Mouse (Mus musculus) hindbrain, embryonic 10.5 days (tissue): Measurements from ENCODE around the gene Med14. TPM values are rescaled to one million over a fixed set of nuclear protein-coding genes. Genes with fewer than 3 reads are reported as not detected.

Experiments
- DNase-seq: peaks from one replicate; pipeline ENCODE4 v3.0.0-alpha.2; 2017; ENCODE audit warnings: low spot score
- H3K27ac ChIP-seq: fragments of 300-500 bp; sonication (generic); 2 replicates; pipeline ENCODE4 v1.5.1; 2016; ENCODE audit warnings: mild to moderate bottlenecking, moderate library complexity
- H3K27me3 ChIP-seq: fragments of 300-500 bp; sonication (generic); 2 replicates; pipeline ENCODE4 v1.6.1; 2016; ENCODE audit warnings: mild to moderate bottlenecking; ENCODE audit not compliant: poor library complexity, insufficient read depth, severe bottlenecking
- H3K36me3 ChIP-seq: fragments of 300-500 bp; sonication (generic); 2 replicates; pipeline ENCODE4 v1.6.1; 2016; ENCODE audit warnings: mild to moderate bottlenecking, moderate library complexity
- H3K4me1 ChIP-seq: fragments of 300-500 bp; sonication (generic); replicated peaks from 2 replicates; pipeline ENCODE4 v1.6.1; 2016; ENCODE audit warnings: mild to moderate bottlenecking
- H3K4me3 ChIP-seq: fragments of 300-500 bp; sonication (generic); 2 replicates; pipeline ENCODE4 v1.5.1; 2016; ENCODE audit warnings: mild to moderate bottlenecking, moderate library complexity
- H3K9me3 ChIP-seq: fragments of 300-500 bp; sonication (generic); 2 replicates; pipeline ENCODE4 v1.6.1; 2016; ENCODE audit warnings: mild to moderate bottlenecking, moderate library complexity
- WGBS: fragments of 180-500 bp; shearing (Covaris S2); methylation state at CpG from one replicate; pipeline ENCODE4 v1.1.7; 2016; 5-methylcytosine and 5-hydroxymethylcytosine counted together
- polyA plus RNA-seq: library from polyadenylated mRNA; unstranded; fragments of >200 nt; fragmentation: Nextera tagmentation; extraction: Ambion mirVana; gene quantifications from 2 replicates; pipeline ENCODE4 v1.2.1, GENCODE M21; 2016

Gene Med14
- polyA plus RNA-seq, 1 experiment from 2014 or later: 11.5 TPM

DNA sequence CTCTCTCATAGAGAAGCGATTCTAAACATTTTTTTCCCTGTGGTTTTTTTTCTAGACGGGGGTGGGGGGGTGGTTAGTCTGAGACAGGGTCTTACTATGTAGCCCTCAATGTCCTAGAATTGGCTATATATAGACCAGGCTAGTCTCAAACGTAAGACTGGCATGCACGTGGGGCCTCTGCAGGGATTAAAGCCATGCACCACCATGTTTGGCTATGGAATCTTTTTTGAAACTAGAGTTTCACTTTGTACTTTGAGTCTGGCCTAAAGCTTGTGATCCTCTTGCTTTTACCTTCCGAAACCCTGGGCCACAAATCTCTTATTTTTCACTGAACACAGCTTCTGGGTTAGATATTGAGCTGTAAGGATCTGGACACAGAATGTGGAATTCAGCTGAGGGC, 2.2 kb downstream of the Med14 start:
- peak overlapping the region; percentile 68 for H3K4me3 ChIP-seq
- no peak for DNase-seq
- H3K27me3 ChIP-seq: peaks cover 17% of the 10 kb centered on the region

DNA sequence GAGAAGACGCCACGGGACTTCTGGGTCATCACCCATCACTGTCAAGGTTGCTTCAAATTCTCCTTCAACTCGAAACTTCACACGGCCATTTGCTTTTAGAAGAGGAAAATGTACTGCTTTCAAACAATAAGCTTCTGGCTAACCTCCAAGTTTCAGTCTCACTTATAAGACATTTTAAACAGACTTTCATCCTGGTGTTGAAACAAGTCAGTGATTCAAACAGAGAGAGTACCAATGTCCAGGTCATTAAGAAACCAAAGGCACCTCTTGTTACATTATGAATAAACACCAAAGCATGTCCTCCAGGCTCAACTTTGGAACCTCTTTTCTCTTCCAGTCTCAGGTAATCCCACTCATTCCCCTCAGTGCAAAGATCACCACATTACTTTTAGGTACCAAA, 14.0 kb downstream of the Med14 start:
- Histone ChIP-seq H3K4me1 (no peaks in the 10 kb centered on the region), H3K27ac (no peak overlapping the region), H3K9me3 (no peaks in the 10 kb centered on the region), H3K36me3 (peaks cover 28% of the 10 kb centered on the region), H3K4me3 (no peak overlapping the region), H3K27me3 (no peaks in the 10 kb centered on the region)
- WGBS: 87% methylated on average over 4 of the region's 4 CpGs
- DNase-seq: no peak

More for the DNA sequence above, 2.2 kb downstream of the Med14 start:
- H3K9me3 ChIP-seq: no peaks in the 10 kb centered on the region
- WGBS: 67% methylated on average over 5 of the region's 5 CpGs
- no peak overlapping the region for H3K27ac ChIP-seq
- H3K4me1 ChIP-seq: peaks cover 16% of the 10 kb centered on the region
- no peaks in the 10 kb centered on the region for H3K36me3 ChIP-seq

DNA sequence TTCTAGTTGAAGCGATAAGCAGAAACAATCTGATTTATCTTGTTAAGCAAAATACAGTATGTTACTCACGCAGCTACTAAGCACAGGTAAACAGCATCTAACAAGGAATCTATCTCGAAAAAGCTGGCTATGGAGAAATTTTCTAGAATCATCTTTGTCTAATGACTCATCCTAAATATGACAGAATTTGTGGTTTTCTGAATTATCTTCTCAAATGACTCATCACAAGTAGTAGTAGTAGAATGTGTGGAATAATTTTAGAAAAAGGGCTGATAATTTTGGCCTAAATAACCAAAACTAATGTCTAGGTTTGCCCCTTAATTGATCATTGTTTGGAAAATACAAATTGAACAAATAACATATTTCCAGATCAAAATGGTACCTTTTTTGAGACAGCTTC, 15.1 kb downstream of the Med14 start:
- Histone ChIP-seq H3K27me3 (no peaks in the 10 kb centered on the region), H3K4me1 (no peaks in the 10 kb centered on the region), H3K4me3 (no peak overlapping the region), H3K36me3 (peaks cover 29% of the 10 kb centered on the region), H3K27ac (no peak overlapping the region), H3K9me3 (no peaks in the 10 kb centered on the region)
- 89% methylated on average over 3 of the region's 3 CpGs for WGBS
- no peak for DNase-seq

DNA sequence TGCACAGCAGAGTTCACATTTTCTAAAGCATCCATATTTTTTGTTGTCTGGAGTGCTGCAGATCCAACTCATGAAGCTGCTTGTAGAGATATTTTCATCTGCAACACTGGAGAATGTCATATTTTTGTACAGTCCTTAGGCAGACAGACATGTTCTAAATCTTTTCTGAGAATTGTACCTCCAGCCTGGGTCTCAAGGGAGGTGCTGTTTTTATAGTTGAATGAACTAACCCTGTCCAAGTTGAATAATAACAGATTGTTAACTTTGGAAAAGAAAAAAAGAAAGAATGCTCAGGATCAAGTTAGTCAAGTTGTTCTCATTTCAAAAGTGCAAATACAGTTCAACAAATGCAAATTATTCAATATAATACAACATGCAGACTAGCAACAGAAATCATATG, 21.5 kb downstream of the Med14 start:
- peaks cover 39% of the 10 kb centered on the region; the same call in 1 of the 2 replicates for H3K36me3 ChIP-seq
- no peak for DNase-seq

DNA sequence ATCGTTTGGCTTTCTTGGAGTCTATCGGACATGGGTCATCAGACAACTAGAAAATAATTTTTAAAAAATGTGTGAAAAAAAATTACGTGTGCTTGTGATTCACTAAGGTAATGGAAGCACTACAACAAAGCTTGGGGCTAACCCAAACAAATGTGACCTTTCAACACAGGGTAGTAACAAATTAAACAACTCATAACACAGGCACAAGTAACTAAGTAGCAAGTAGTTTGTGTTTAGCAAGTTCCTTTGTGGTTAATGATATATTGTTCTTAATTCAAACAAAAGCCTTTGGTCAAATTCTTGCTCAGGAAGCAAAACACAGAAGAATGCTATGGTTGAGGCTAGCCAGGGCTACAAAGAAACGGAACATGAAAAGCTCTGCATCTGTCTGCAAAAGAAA, 45.8 kb downstream of the Med14 start:
- DNase-seq: no peak
- no peaks in the 10 kb centered on the region for H3K4me1 ChIP-seq
- no peaks in the 10 kb centered on the region for H3K9me3 ChIP-seq
- 84% methylated on average over 4 of the region's 4 CpGs for WGBS
- no peak overlapping the region for H3K4me3 ChIP-seq
- H3K27ac ChIP-seq: no peak overlapping the region
- H3K36me3 ChIP-seq: peaks cover 57% of the 10 kb centered on the region
- no peaks in the 10 kb centered on the region for H3K27me3 ChIP-seq

More for the DNA sequence above, 21.5 kb downstream of the Med14 start:
- no peak overlapping the region for H3K27ac ChIP-seq
- H3K4me1 ChIP-seq: no peaks in the 10 kb centered on the region
- no peaks in the 10 kb centered on the region for H3K27me3 ChIP-seq
- H3K4me3 ChIP-seq: no peak overlapping the region
- H3K9me3 ChIP-seq: no peaks in the 10 kb centered on the region

DNA sequence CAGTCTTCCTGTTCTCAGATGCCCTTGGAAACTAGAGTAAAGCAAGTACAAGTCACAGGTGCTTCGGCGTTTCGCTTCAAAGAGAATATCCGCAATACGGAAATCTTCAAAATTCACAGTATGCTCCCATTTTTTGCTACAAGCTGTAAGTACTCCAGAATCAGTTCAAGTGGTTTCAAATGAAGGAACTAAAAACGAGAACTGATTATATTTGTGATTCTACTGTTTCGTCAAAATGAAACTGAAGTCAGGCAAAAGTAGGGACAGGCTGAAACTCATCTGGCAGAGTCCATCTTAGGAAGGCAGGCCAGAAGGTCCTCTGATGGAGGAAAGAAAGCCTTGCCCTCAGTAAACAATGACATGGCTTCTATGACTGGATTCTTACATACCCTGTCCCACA, 48.1 kb downstream of the Med14 start:
- Histone ChIP-seq H3K36me3 (peaks cover 57% of the 10 kb centered on the region), H3K9me3 (no peaks in the 10 kb centered on the region), H3K27me3 (no peaks in the 10 kb centered on the region), H3K27ac (no peak overlapping the region), H3K4me3 (no peak overlapping the region), H3K4me1 (no peaks in the 10 kb centered on the region)
- no peak for DNase-seq
- 94% methylated on average over 7 of the region's 7 CpGs for WGBS

DNA sequence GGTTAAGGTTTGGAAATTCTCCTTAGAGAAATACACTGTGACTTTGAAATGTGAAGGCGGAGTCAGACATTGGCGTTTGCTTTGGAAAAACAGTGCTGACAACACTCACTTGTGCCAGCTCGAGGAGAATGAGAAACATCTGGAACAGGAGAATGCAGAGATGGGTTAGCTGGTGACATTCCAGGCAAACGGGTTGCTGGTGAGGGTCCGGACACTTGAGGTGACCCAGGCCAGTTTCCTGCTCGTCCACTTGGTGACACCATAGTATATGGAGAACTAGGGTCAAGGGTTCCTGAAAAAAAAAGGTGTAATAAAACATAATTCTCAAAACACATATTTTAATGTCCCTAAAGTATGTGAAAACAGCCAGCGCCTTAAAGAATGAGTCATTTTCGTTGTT, 75.0 kb downstream of the Med14 start:
- DNase-seq: no peak
- Histone ChIP-seq H3K4me1 (no peaks in the 10 kb centered on the region), H3K27ac (no peak overlapping the region), H3K27me3 (no peaks in the 10 kb centered on the region), H3K9me3 (no peaks in the 10 kb centered on the region), H3K36me3 (peaks cover 34% of the 10 kb centered on the region), H3K4me3 (no peak overlapping the region)
- WGBS: 78% methylated on average over 8 of the region's 8 CpGs

DNA sequence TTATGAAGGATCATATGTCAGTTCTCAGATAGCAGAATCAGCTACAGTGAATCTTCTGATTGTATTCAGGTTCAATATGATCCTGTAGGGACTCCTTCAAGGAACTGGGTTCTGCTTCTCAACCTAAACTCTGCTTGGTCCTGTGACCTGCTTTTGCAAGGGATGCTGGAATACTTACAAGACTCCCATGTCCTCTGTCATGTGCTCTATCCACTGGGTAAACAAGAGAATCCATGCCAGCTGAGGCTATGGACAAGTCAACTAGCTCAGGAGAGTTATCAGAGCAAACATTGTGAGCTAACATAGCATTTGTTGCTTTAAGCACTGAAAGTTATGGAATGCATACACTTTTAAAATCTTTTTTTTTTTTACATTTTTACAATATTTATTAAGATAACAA, 75.8 kb downstream of the Med14 start:
- H3K4me3 ChIP-seq: no peak overlapping the region
- peaks cover 31% of the 10 kb centered on the region for H3K36me3 ChIP-seq
- no peak for DNase-seq
- no peak overlapping the region for H3K27ac ChIP-seq
- no peaks in the 10 kb centered on the region for H3K27me3 ChIP-seq
- no peaks in the 10 kb centered on the region for H3K9me3 ChIP-seq
- no peaks in the 10 kb centered on the region for H3K4me1 ChIP-seq

DNA sequence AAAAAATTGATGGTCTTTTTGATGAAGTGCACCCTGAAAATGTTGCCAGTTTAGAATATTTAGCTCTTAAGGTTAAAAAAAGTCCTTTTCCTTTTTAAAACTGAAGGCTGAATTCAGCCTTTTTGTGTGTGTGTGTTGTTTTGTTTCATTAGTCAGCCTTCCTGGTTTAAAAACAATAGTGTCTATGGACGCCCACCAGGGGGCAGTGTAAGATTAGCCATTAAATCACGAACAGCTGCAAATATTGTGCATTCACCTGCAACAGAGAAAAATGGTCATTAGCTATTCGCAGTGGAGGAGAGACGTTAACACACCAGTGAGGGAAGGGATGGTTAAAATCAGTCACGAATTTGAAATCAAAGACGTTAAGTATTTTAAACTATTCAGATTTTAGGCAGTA, 84.5 kb downstream of the Med14 start:
- DNase-seq: peak; percentile 42
- Histone ChIP-seq H3K4me3 (no peak overlapping the region), H3K36me3 (peaks cover 20% of the 10 kb centered on the region), H3K9me3 (no peaks in the 10 kb centered on the region), H3K27me3 (peaks cover 9% of the 10 kb centered on the region), H3K27ac (no peak overlapping the region), H3K4me1 (peaks cover 6% of the 10 kb centered on the region; the same call in 1 of the 2 replicates)
- 39% methylated on average over 6 of the region's 6 CpGs for WGBS

DNA sequence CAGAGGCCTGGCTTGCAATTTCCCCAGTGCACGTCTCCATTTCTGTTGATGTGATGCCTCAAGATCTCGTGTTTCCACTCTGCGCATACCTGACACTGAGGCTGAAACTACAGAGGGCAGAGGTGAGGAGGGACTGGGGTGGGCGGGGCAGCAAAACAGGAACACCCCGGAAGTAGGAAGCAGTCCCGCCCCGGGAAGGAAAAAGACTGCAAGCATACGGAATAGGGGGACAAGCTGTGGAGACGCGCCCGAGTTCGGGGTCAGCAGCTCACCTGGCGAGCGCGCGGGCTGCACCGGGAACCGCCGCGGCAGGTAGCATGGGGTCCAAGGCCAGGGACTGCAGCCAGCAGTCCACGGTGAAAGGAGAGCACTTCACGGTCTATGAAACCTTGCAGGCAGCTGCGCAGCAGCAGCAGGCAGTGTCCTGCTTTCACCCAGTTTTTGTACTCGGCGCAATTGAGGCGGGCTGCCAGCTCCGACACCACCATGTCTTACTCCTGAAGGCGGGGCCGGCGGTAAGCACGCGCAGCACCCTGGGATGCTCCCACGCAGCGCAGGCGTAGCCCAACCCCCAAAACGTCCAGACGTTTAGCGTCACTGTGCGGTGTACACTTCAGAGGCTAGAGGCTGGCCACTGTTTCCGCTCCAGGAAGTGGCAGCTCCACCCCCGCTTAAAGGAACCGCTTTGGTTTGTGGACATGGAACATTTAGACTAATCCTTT, 88.7 kb downstream of the Med14 start, which contains the start of gene 1810030O07Rik:
TSS of gene 1810030O07Rik (minus strand) at position 615 of the 722 bp plus-strand sequence.
- Histone ChIP-seq H3K9me3 (no peaks in the 10 kb centered on the region), H3K27me3 (peaks cover 9% of the 10 kb centered on the region), H3K4me3 (peak within 1 kb of the TSS; percentile 66), H3K4me1 (peaks cover 6% of the 10 kb centered on the region; the same call in 1 of the 2 replicates), H3K27ac (peak within 1 kb of the TSS; percentile 87), H3K36me3 (peaks cover 16% of the 10 kb centered on the region)
- peak; percentile 79 for DNase-seq
- 11% methylated on average over 42 of the region's 42 CpGs for WGBS

DNA sequence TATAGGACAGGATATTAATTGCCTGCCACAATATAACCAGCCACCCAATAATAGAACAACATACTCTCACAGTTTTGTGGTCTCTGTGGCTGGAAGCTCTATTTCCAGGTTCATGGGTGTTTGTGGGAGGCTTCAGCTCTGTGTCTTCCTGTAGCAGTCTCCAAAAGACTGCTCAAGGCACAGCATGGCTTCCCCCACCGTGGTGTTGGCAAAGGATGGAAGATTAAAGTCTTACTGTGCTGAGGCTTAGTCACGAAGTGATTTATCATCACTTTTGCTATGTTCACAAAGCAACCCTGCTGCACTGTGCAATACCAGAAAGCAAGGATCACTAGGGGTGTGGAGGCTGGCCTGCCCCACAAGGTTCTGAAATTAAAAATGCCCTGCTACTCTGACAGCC, 108.0 kb downstream of the Med14 start:
- no peak for DNase-seq
- H3K4me1 ChIP-seq: no peaks in the 10 kb centered on the region
- WGBS: 69% methylated on average over 2 of the region's 2 CpGs
- no peaks in the 10 kb centered on the region for H3K27me3 ChIP-seq
- peaks cover 65% of the 10 kb centered on the region for H3K36me3 ChIP-seq
- H3K4me3 ChIP-seq: no peak overlapping the region
- H3K9me3 ChIP-seq: no peaks in the 10 kb centered on the region; the same call in 1 of the 2 replicates
- no peak overlapping the region for H3K27ac ChIP-seq

DNA sequence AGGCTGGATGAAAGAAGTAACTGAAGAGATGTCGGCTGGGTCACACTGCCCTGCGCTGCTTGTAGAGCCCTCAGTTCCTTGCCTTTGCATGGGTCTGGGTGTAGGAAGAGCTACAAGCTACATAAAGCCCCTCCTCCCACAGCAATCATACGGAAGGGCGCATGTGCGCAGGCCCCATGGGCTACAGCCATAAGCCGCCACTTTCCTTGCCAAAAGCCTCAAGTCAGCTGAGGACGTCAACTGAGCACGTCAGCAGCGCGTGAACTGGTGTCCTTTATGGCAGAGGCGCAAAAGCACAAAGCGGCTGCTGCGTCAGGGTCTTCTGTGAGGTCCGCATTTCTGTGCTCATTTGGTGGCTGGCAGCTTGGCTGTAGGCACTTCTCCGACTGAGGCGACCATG, 110.0 kb downstream of the Med14 start:
- Histone ChIP-seq H3K4me1 (no peaks in the 10 kb centered on the region), H3K9me3 (no peaks in the 10 kb centered on the region; the same call in 1 of the 2 replicates), H3K27ac (no peak overlapping the region), H3K27me3 (no peaks in the 10 kb centered on the region), H3K4me3 (no peak overlapping the region), H3K36me3 (peaks cover 46% of the 10 kb centered on the region)
- DNase-seq: no peak
- 93% methylated on average over 16 of the region's 16 CpGs for WGBS

DNA sequence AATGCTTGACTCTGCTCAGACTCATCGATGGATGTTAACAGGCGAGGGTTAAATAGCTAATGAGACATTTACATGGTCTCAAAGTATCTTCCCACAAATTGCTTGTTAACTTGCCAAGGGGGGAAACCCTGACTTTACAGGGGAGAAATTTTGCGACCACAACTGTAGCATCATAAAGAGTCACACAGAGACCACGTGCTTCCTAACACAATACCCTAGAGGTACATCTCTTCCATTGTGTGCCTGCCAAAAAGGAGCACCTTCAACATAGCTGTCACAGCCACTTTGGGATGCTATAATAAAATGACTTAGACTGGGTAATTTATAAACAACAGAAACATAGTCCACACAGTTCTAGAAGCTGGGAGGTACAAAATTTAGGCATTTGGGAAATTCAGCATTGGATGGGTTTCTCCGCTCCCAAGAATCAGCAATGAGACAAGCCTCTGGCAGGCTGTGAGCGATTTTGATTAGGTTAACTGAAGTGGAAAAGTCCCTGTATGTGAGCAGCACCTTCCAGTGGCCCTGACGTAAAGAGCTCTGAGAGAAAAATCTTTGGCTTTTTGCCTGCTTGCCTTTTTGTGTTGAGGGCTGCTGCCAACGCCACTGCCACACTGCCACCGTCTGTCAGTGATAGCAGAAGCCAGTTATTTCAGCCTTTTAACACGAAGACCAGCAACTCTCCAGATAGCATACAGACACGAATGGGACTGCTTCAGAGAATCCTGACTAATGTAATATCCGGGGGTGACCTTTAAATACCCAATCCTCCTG, 116.2 kb downstream of the Med14 start:
- Histone ChIP-seq H3K27me3 (no peaks in the 10 kb centered on the region), H3K4me3 (no peak overlapping the region), H3K27ac (no peak overlapping the region), H3K4me1 (no peaks in the 10 kb centered on the region), H3K36me3 (peaks cover 6% of the 10 kb centered on the region), H3K9me3 (no peaks in the 10 kb centered on the region)
- no peak for DNase-seq
- WGBS: 73% methylated on average over 12 of the region's 12 CpGs
